Mouse (Mus musculus): Measurements from ENCODE around the gene Pip4k2c. TPM values are rescaled to one million over a fixed set of nuclear protein-coding genes. Genes with fewer than 3 reads are reported as not detected.

Pip4k2c gene
- total RNA-seq, 1 experiment: 41.7 TPM

- no peak overlapping the region for H3K27ac ChIP-seq (ENCODE audit: insufficient read depth, low read depth, low read length, poor library complexity, severe bottlenecking)
- no peak for TF ChIP-seq MAFK (IDR thresholded peaks at IDR 0.05; ENCODE audit: insufficient read depth, low read depth, low read length)
- no peak for TF ChIP-seq ZNF384 (IDR thresholded peaks at IDR 0.05; ENCODE audit: low read depth, low read length)
- TF ChIP-seq ZC3H11A (IDR thresholded peaks at IDR 0.05; ENCODE audit: borderline replicate concordance, low read depth, low read length): no peak
- TF ChIP-seq CHD2 (IDR thresholded peaks at IDR 0.05; ENCODE audit: low read depth, low read length): no peak
- no peak for TF ChIP-seq HCFC1 (IDR thresholded peaks at IDR 0.05; ENCODE audit: borderline replicate concordance, insufficient read depth, low read length)
- H3K9me3 ChIP-seq (ENCODE audit: control insufficient read depth, insufficient read depth, low read depth, low read length): no peaks in the 10 kb centered on the region
- in situ Hi-C loops (cut with MboI; ENCODE audit: low sequenced_read_pairs in 2 of 2, unreplicated experiment in 2 of 2): no loop called here
- H3K4me1 ChIP-seq (ENCODE audit: control insufficient read depth in 2 of 2, insufficient read depth in 2 of 2, low read length in 2 of 2, poor library complexity in 1 of 2): peaks cover 0 to 31% of the 10 kb centered on the region in 2 experiments; a peak in 3 of 4 replicates
- H3K4me3 ChIP-seq (ENCODE audit: insufficient read depth in 1 of 2, low read depth in 1 of 2, low read length in 2 of 2, poor library complexity in 1 of 2, severe bottlenecking in 1 of 2): no peak overlapping the region
- no peak for DNase-seq (ENCODE audit: low read depth, low spot score)
- H3K9ac ChIP-seq (ENCODE audit: insufficient read depth, low read depth, low read length, poor library complexity, severe bottlenecking): no peak overlapping the region
- peaks cover 18% of the 10 kb centered on the region; the same call in 1 of the 2 replicates for H3K36me3 ChIP-seq (ENCODE audit: control insufficient read depth, insufficient read depth, low read length, poor library complexity, severe bottlenecking)
Observed at GRCm38 (mm10) chr10:127186451-127186850, 24.9 kb downstream of the Pip4k2c start.

GRCm38 (mm10) chr10:127185506-127185905, 25.9 kb downstream of the Pip4k2c start:
- in situ Hi-C loops (cut with MboI; ENCODE audit: low sequenced_read_pairs in 2 of 2, unreplicated experiment in 2 of 2): no loop called here
- peaks cover 0 to 22% of the 10 kb centered on the region in 2 experiments; a peak in 3 of 4 replicates for H3K4me1 ChIP-seq (ENCODE audit: control insufficient read depth in 2 of 2, insufficient read depth in 2 of 2, low read length in 2 of 2, poor library complexity in 1 of 2)
- TF ChIP-seq HCFC1 (IDR thresholded peaks at IDR 0.05; ENCODE audit: borderline replicate concordance, insufficient read depth, low read length) (no peak), MAFK (IDR thresholded peaks at IDR 0.05; ENCODE audit: insufficient read depth, low read depth, low read length) (no peak), CHD2 (IDR thresholded peaks at IDR 0.05; ENCODE audit: low read depth, low read length) (no peak)
- no peak overlapping the region for H3K4me3 ChIP-seq (ENCODE audit: insufficient read depth in 1 of 2, low read depth in 1 of 2, low read length in 2 of 2, poor library complexity in 1 of 2, severe bottlenecking in 1 of 2)
- no peak overlapping the region for H3K27ac ChIP-seq (ENCODE audit: insufficient read depth, low read depth, low read length, poor library complexity, severe bottlenecking)
- H3K9me3 ChIP-seq (ENCODE audit: control insufficient read depth, insufficient read depth, low read depth, low read length): no peaks in the 10 kb centered on the region
- DNase-seq (ENCODE audit: low read depth, low spot score): no peak
- no peak overlapping the region for H3K9ac ChIP-seq (ENCODE audit: insufficient read depth, low read depth, low read length, poor library complexity, severe bottlenecking)
- peaks cover 18% of the 10 kb centered on the region; the same call in 1 of the 2 replicates for H3K36me3 ChIP-seq (ENCODE audit: control insufficient read depth, insufficient read depth, low read length, poor library complexity, severe bottlenecking)

GRCm38 (mm10) chr10:127185101-127185500, 26.3 kb downstream of the Pip4k2c start:
- Histone ChIP-seq H3K4me1 (ENCODE audit: control insufficient read depth in 2 of 2, insufficient read depth in 2 of 2, low read length in 2 of 2, poor library complexity in 1 of 2) (peaks cover 0 to 23% of the 10 kb centered on the region in 2 experiments; a peak in 3 of 4 replicates), H3K9ac (ENCODE audit: insufficient read depth, low read depth, low read length, poor library complexity, severe bottlenecking) (no peak overlapping the region), H3K9me3 (ENCODE audit: control insufficient read depth, insufficient read depth, low read depth, low read length) (no peaks in the 10 kb centered on the region), H3K36me3 (ENCODE audit: control insufficient read depth, insufficient read depth, low read length, poor library complexity, severe bottlenecking) (peaks cover 18% of the 10 kb centered on the region; the same call in 1 of the 2 replicates), H3K27ac (ENCODE audit: insufficient read depth, low read depth, low read length, poor library complexity, severe bottlenecking) (no peak overlapping the region), H3K4me3 (ENCODE audit: insufficient read depth in 1 of 2, low read depth in 1 of 2, low read length in 2 of 2, poor library complexity in 1 of 2, severe bottlenecking in 1 of 2) (no peak overlapping the region)
- TF ChIP-seq ZNF384 (IDR thresholded peaks at IDR 0.05; ENCODE audit: low read depth, low read length) (no peak), ZC3H11A (IDR thresholded peaks at IDR 0.05; ENCODE audit: borderline replicate concordance, low read depth, low read length) (no peak), MAFK (IDR thresholded peaks at IDR 0.05; ENCODE audit: insufficient read depth, low read depth, low read length) (no peak), HCFC1 (IDR thresholded peaks at IDR 0.05; ENCODE audit: borderline replicate concordance, insufficient read depth, low read length) (no peak), CHD2 (IDR thresholded peaks at IDR 0.05; ENCODE audit: low read depth, low read length) (no peak)
- no peak for DNase-seq (ENCODE audit: low read depth, low spot score)
- in situ Hi-C loops (cut with MboI; ENCODE audit: low sequenced_read_pairs in 2 of 2, unreplicated experiment in 2 of 2): no loop called here

GRCm38 (mm10) chr10:127183759-127184158, 27.6 kb downstream of the Pip4k2c start:
- H3K4me3 ChIP-seq (ENCODE audit: insufficient read depth in 1 of 2, low read depth in 1 of 2, low read length in 2 of 2, poor library complexity in 1 of 2, severe bottlenecking in 1 of 2): peak overlapping the region; percentile 14 to 37; a peak in 3 of 4 replicates
- in situ Hi-C loops (cut with MboI; ENCODE audit: low sequenced_read_pairs in 2 of 2, unreplicated experiment in 2 of 2): no loop called here
- peak; percentile 82 for DNase-seq (ENCODE audit: low read depth, low spot score)
- H3K4me1 ChIP-seq (ENCODE audit: control insufficient read depth in 2 of 2, insufficient read depth in 2 of 2, low read length in 2 of 2, poor library complexity in 1 of 2): peaks cover 0 to 28% of the 10 kb centered on the region in 2 experiments; a peak in 3 of 4 replicates
- H3K27ac ChIP-seq (ENCODE audit: insufficient read depth, low read depth, low read length, poor library complexity, severe bottlenecking): no peak overlapping the region
- no peaks in the 10 kb centered on the region for H3K9me3 ChIP-seq (ENCODE audit: control insufficient read depth, insufficient read depth, low read depth, low read length)
- no peak overlapping the region; the same call in 1 of the 2 replicates for H3K9ac ChIP-seq (ENCODE audit: insufficient read depth, low read depth, low read length, poor library complexity, severe bottlenecking)
- H3K36me3 ChIP-seq (ENCODE audit: control insufficient read depth, insufficient read depth, low read length, poor library complexity, severe bottlenecking): peaks cover 18% of the 10 kb centered on the region; the same call in 1 of the 2 replicates
- TF ChIP-seq CHD2 (IDR thresholded peaks at IDR 0.05; ENCODE audit: low read depth, low read length): no peak
- TF ChIP-seq MAFK (IDR thresholded peaks at IDR 0.05; ENCODE audit: insufficient read depth, low read depth, low read length): no peak
- TF ChIP-seq ZNF384 (IDR thresholded peaks at IDR 0.05; ENCODE audit: low read depth, low read length): no peak
- TF ChIP-seq ZC3H11A (IDR thresholded peaks at IDR 0.05; ENCODE audit: borderline replicate concordance, low read depth, low read length): no peak
- TF ChIP-seq HCFC1 (IDR thresholded peaks at IDR 0.05; ENCODE audit: borderline replicate concordance, insufficient read depth, low read length): no peak

Measured in ES-E14 (cell line).